Mouse (Mus musculus) embryonic facial prominence, embryonic 10.5 days (tissue): ENCODE results near the gene Olfr937. TPM values are rescaled to one million over a fixed set of nuclear protein-coding genes. Genes with fewer than 3 reads are reported as not detected.

Experiments used
- DNase-seq: peaks from one replicate; pipeline ENCODE4 v3.0.0-alpha.2; 2017; ENCODE audit warnings: low spot score
- H3K27ac ChIP-seq: fragments of 300-500 bp; sonication (generic); replicated peaks from 2 replicates; pipeline ENCODE4 v1.5.1; 2016; ENCODE audit warnings: mild to moderate bottlenecking
- H3K27me3 ChIP-seq: fragments of 300-500 bp; sonication (generic); replicated peaks from 2 replicates; pipeline ENCODE4 v1.6.1; 2016; ENCODE audit warnings: low read depth, mild to moderate bottlenecking; ENCODE audit not compliant: poor library complexity, severe bottlenecking
- H3K36me3 ChIP-seq: fragments of 300-500 bp; sonication (generic); replicated peaks from 2 replicates; pipeline ENCODE4 v1.6.1; 2016; ENCODE audit warnings: mild to moderate bottlenecking, moderate library complexity
- H3K4me1 ChIP-seq: fragments of 300-500 bp; sonication (generic); 2 replicates; pipeline ENCODE4 v1.6.1; 2016
- H3K4me3 ChIP-seq: fragments of 300-500 bp; sonication (generic); 2 replicates; pipeline ENCODE4 v1.5.1; 2016; ENCODE audit warnings: mild to moderate bottlenecking, moderate library complexity
- H3K9me3 ChIP-seq: fragments of 300-500 bp; sonication (generic); 2 replicates; pipeline ENCODE4 v1.6.1; 2016; ENCODE audit warnings: mild to moderate bottlenecking
- WGBS: fragments of 180-500 bp; shearing (Covaris S2); methylation state at CpG from one replicate; pipeline ENCODE4 v1.1.7; 2016; 5-methylcytosine and 5-hydroxymethylcytosine counted together
- microRNA-seq: library from miRNA; unstranded; fragments of <30 nt; microRNA quantifications from one replicate; pipeline ENCODE4, GENCODE M21; 2017
- polyA plus RNA-seq: library from polyadenylated mRNA; unstranded; fragments of >200 nt; fragmentation: Nextera tagmentation; extraction: Ambion mirVana; gene quantifications from 2 replicates; pipeline ENCODE4 v1.2.1, GENCODE M21; 2016

Gene Olfr937
- not detected in 2 replicates for polyA plus RNA-seq

DNA sequence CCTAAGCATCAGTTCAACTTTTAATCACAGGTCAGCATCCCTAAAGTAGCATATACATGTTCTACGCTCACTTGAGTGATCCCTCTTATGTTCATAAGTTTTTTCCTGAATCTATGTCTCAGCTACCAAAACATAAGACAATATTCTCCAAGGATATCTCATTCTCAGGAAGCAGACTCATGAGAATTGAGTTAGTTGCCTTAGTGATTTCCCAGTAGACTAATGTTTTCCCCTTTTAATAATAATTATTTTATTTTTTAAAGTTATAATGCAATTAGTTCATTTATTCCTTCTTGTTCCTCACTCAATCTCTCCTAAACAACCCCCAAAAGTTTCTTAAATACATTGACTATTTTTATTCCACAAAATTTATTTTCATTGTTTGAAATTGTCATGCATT lies at the start of gene Olfr937:
Olfr937 (minus strand) TSS at position 101 of the 400 bp plus-strand sequence.
- Histone ChIP-seq H3K27ac (no peak within 1 kb of the TSS), H3K9me3 (no peaks in the 10 kb centered on the region), H3K4me1 (no peaks in the 10 kb centered on the region), H3K27me3 (no peaks in the 10 kb centered on the region), H3K36me3 (no peaks in the 10 kb centered on the region), H3K4me3 (no peak within 1 kb of the TSS)
- 89% methylated on average over 1 of the region's 1 CpGs for WGBS
- DNase-seq: no peak

DNA sequence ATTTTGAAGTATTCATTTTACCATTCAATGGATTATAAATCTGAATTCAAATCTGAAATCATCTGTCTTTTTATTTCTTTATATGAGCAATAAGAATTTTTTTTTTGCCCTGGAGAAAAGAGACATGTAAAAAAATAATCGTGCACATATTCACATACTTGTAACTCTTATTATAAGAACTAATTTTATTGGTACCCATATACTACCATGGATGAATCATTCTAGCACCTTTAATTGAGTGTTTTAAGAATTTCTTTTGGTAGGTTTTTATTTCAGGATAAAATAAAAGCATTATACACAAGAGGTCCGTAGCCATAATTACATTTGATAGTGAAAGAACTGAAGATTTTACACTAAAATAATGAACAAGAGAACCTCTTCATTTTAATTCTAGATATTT lies 14.0 kb upstream of the Olfr937 start, which contains the start of gene Olfr938:
Olfr938 (minus strand) TSS at position 101 of the 400 bp plus-strand sequence.
- DNase-seq: no peak
- Histone ChIP-seq H3K4me1 (no peaks in the 10 kb centered on the region), H3K27me3 (no peaks in the 10 kb centered on the region), H3K27ac (no peak within 1 kb of the TSS), H3K36me3 (no peaks in the 10 kb centered on the region), H3K4me3 (no peak within 1 kb of the TSS), H3K9me3 (peaks cover 5% of the 10 kb centered on the region; the same call in 1 of the 2 replicates)
- 89% methylated on average over 2 of the region's 2 CpGs for WGBS

DNA sequence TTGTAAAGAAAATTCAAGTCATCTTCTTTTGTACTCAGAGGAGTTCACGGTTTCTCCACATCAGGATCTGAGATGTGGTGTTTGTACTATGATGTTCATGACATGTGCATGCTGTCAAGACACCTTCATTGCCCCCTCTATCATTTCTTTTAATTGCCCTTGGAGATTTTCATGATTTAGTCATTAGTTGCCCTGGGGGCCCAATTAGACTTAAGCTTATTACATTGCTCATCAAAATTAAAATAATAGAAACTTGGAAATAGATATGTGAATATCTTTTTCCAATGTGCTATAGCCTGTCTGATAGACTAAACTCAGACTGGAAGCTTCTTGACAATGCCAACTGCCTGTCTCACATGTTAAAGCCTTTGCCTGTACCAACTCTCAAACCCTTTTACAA lies 41.5 kb downstream of the Olfr937 start, which contains the start of gene Olfr146:
Olfr146 (minus strand) TSS at position 101 of the 400 bp plus-strand sequence.
- Histone ChIP-seq H3K27me3 (no peaks in the 10 kb centered on the region), H3K4me1 (no peaks in the 10 kb centered on the region), H3K27ac (no peak within 1 kb of the TSS), H3K36me3 (no peaks in the 10 kb centered on the region), H3K4me3 (no peak within 1 kb of the TSS), H3K9me3 (no peaks in the 10 kb centered on the region)
- DNase-seq: no peak
- 90% methylated on average over 1 of the region's 1 CpGs for WGBS

Small RNA genes within 50 kb of the gene (microRNA-seq; reads per million reads assigned to microRNA genes)
- gene Gm25032: not detected
- gene Gm25529: not detected

Other genes starting within 250 kb of the Olfr937 start
- gene Olfr923, start 238.4 kb downstream of the Olfr937 start, polyA plus RNA-seq: not detected in 2 replicates
- not detected in 2 replicates for gene Olfr924, start 220.5 kb downstream of the Olfr937 start, polyA plus RNA-seq
- not detected in 2 replicates for gene Olfr26, start 209.9 kb downstream of the Olfr937 start, polyA plus RNA-seq
- gene Olfr926, start 187.8 kb downstream of the Olfr937 start, polyA plus RNA-seq: not detected in 2 replicates
- not detected in 2 replicates for gene Olfr930, start 135.1 kb downstream of the Olfr937 start, polyA plus RNA-seq
- gene Olfr933, start 92.6 kb downstream of the Olfr937 start, polyA plus RNA-seq: not detected in 2 replicates
- gene Olfr934, start 76.6 kb downstream of the Olfr937 start, polyA plus RNA-seq: not detected in 2 replicates
- not detected in 2 replicates for gene Olfr935, start 65.3 kb downstream of the Olfr937 start, polyA plus RNA-seq
- gene Olfr146, start 41.6 kb downstream of the Olfr937 start, polyA plus RNA-seq: not detected in 2 replicates
- not detected in 2 replicates for gene Olfr938, start 13.9 kb upstream of the Olfr937 start, polyA plus RNA-seq
- gene Olfr27, start 63.2 kb upstream of the Olfr937 start, polyA plus RNA-seq: not detected in 2 replicates
- not detected in 2 replicates for gene Olfr943, start 101.4 kb upstream of the Olfr937 start, polyA plus RNA-seq
- gene Olfr944, start 137.0 kb upstream of the Olfr937 start, polyA plus RNA-seq: not detected in 2 replicates
- gene Olfr1537, start 185.0 kb upstream of the Olfr937 start, polyA plus RNA-seq: not detected in 2 replicates
- gene Olfr945, start 211.9 kb upstream of the Olfr937 start, polyA plus RNA-seq: not detected in 2 replicates